Comparison of ENCODE assay signal across 9 mouse cellular contexts in genomic region chr6:88959834-88960233, GRCm38 (mm10). TPM values are rescaled to one million over a fixed set of nuclear protein-coding genes. Genes with fewer than 3 reads are reported as not detected.
DNase-seq lines count a peak whose midpoint lies in the region; ATAC-seq lines count a peak whose summit lies in the region.
"Had no signal": no experiment of that assay in that cellular context is flagged by ENCODE, and none has a peak within 500 bp of the region (broad histone marks: within the 10 kb centered on the region; RNA-seq: fewer than 3 reads in every experiment).

No protein-coding gene starts in this region.

- no peak overlapping the region for H3K9ac ChIP-seq in liver, embryonic 12.5 days
- H3K9ac ChIP-seq in kidney, embryonic 16.5 days (replicated peaks; ENCODE audit: low read length): no peak overlapping the region
- H3K9ac ChIP-seq in lung, embryonic 16.5 days (ENCODE audit: low read length): no peak overlapping the region
- H3K9ac ChIP-seq: liver, embryonic 15.5 days had no signal

- peak; percentile 49 for DNase-seq in liver
- DNase-seq in cerebellum, adult 11-12 months: peak; percentile 66
- peak; percentile 66 to 73 for DNase-seq in frontal cortex, adult 2 months (ENCODE audit: extremely low spot score in 1 of 2, low spot score in 1 of 2)
- peak; percentile 31 for DNase-seq in retina, postnatal 7 days (ENCODE audit: low read depth, low spot score)

- no peak for ATAC-seq in liver, embryonic 12.5 days
- ATAC-seq in kidney, embryonic 16.5 days (ENCODE audit: low FRiP score, low TSS enrichment): peak; percentile 40; the same call in 1 of the 2 replicates
- ATAC-seq in lung, embryonic 16.5 days (ENCODE audit: low read depth): peak; percentile 81
- ATAC-seq in megakaryocyte, adult 5-6 weeks (ENCODE audit: poor library complexity, severe bottlenecking): no peak

- WGBS in liver, embryonic 12.5 days (ENCODE audit: insufficient replicate concordance): 28% methylated on average over 7 of the region's 7 CpGs
- 26% methylated on average over 7 of the region's 7 CpGs for WGBS in kidney, embryonic 16.5 days
- 15% methylated on average over 7 of the region's 7 CpGs for WGBS in lung, embryonic 16.5 days

- no peak overlapping the region for H3K4me2 ChIP-seq in liver, embryonic 12.5 days
- H3K4me2 ChIP-seq in kidney, embryonic 16.5 days (replicated peaks; ENCODE audit: low read depth, low read length): no peak overlapping the region
- H3K4me2 ChIP-seq in lung, embryonic 16.5 days (ENCODE audit: low read depth, low read length): no peak overlapping the region
- H3K4me2 ChIP-seq: liver, embryonic 15.5 days had no signal

- no peak overlapping the region for H3K27ac ChIP-seq in liver, embryonic 12.5 days
- H3K27ac ChIP-seq in kidney, embryonic 16.5 days (ENCODE audit: low read length): no peak overlapping the region
- no peak overlapping the region for H3K27ac ChIP-seq in lung, embryonic 16.5 days (ENCODE audit: low read length)
- H3K27ac ChIP-seq: liver, embryonic 15.5 days had no signal

- 0 out of 2 replicates have a peak, but pooled peaks cover 2% of the 10 kb centered on the region for H3K27me3 ChIP-seq in liver, embryonic 12.5 days (replicated peaks)
- H3K27me3 ChIP-seq in kidney, embryonic 16.5 days (ENCODE audit: insufficient read depth, low read length): no peaks in the 10 kb centered on the region
- no peaks in the 10 kb centered on the region for H3K27me3 ChIP-seq in lung, embryonic 16.5 days (ENCODE audit: control insufficient read depth, insufficient read depth, low read depth, low read length)

- no peaks in the 10 kb centered on the region for H3K36me3 ChIP-seq in liver, embryonic 12.5 days
- H3K36me3 ChIP-seq in kidney, embryonic 16.5 days (ENCODE audit: insufficient read depth, low read length): no peaks in the 10 kb centered on the region
- H3K36me3 ChIP-seq in lung, embryonic 16.5 days (ENCODE audit: control insufficient read depth, insufficient read depth, low read length): no peaks in the 10 kb centered on the region
- H3K36me3 ChIP-seq: liver, embryonic 15.5 days had no signal

- no peaks in the 10 kb centered on the region for H3K9me3 ChIP-seq in liver, embryonic 12.5 days (replicated peaks)
- H3K9me3 ChIP-seq in kidney, embryonic 16.5 days (ENCODE audit: low read length): no peaks in the 10 kb centered on the region
- H3K9me3 ChIP-seq in lung, embryonic 16.5 days (ENCODE audit: control insufficient read depth, low read length): no peaks in the 10 kb centered on the region
- H3K9me3 ChIP-seq: liver, embryonic 15.5 days had no signal

- H3K4me3 ChIP-seq in liver, embryonic 12.5 days: no peak overlapping the region
- H3K4me3 ChIP-seq in kidney, embryonic 16.5 days (ENCODE audit: low read length): no peak overlapping the region
- H3K4me3 ChIP-seq in lung, embryonic 16.5 days (ENCODE audit: low read length): no peak overlapping the region
- H3K4me3 ChIP-seq: liver, embryonic 15.5 days had no signal

- no peaks in the 10 kb centered on the region for H3K4me1 ChIP-seq in liver, embryonic 12.5 days
- H3K4me1 ChIP-seq in kidney, embryonic 16.5 days (ENCODE audit: insufficient read depth, low read length): no peaks in the 10 kb centered on the region
- H3K4me1 ChIP-seq in lung, embryonic 16.5 days (replicated peaks; ENCODE audit: control insufficient read depth, insufficient read depth, low read length): 0 out of 2 replicates have a peak, but pooled peaks cover 7% of the 10 kb centered on the region
- H3K4me1 ChIP-seq: liver, embryonic 15.5 days had no signal

RNA-seq across cellular contexts. Expression of gene Tpra1, which starts 57.8 kb away (rescaled TPM):
- polyA plus RNA-seq in liver, embryonic 12.5 days (2016; fragmentation: Nextera tagmentation; extraction: Ambion mirVana): 52.7 and 53.9 TPM in 2 replicates
- 92.8 and 93.3 TPM in 2 replicates for polyA plus RNA-seq in frontal cortex, adult 2 months (2012; rRNA removed)
- 95.5 and 98.8 TPM in 2 replicates for polyA plus RNA-seq in kidney, embryonic 16.5 days (2015; fragmentation: Nextera tagmentation; extraction: Ambion mirVana)
- polyA plus RNA-seq in lung, embryonic 16.5 days (2015; fragmentation: Nextera tagmentation; extraction: Ambion mirVana): 80.1 and 85.3 TPM in 2 replicates
- total RNA-seq in megakaryocyte, adult 5-6 weeks (2015): 24.0 and 26.1 TPM in 2 replicates
- total RNA-seq in megakaryocyte, adult 5-6 weeks (2017): 32.4 and 35.5 TPM in 2 replicates

Comparison
In these comparisons a context has a peak if more than half of its experiments do, and no peak if none do; other contexts are left out.
1. ATAC-seq: peak in kidney, embryonic 16.5 days (single experiment) and lung, embryonic 16.5 days (single experiment); none in liver, embryonic 12.5 days (single experiment) and megakaryocyte, adult 5-6 weeks (single experiment).
2. Peak in every context shown above with its lines, with median percentiles within 50 percentile points of each other: DNase-seq.